Mouse (Mus musculus): ENCODE measurements at regions not wholly inside any gene's neighbourhood (a gene's known extent, or its start where the extent isn't known, plus 50 kb on each side); places are given as distances from the start of the nearest gene placed in this dataset.

GRCm38 (mm10) chr1:41551271-41551670, 745.9 kb downstream of the Tmem182 start:
- ATAC-seq (ENCODE audit: insufficient read depth, low FRiP score, low TSS enrichment) (no peak), DNase-seq (ENCODE audit: low spot score) (no peak)
- no peaks in the 10 kb centered on the region for H3K36me3 ChIP-seq (ENCODE audit: control insufficient read depth, insufficient read depth, low read length)
- H3K27ac ChIP-seq (ENCODE audit: low read depth, low read length), result no peak overlapping the region
- no peak overlapping the region for H3K4me3 ChIP-seq (ENCODE audit: low read depth, low read length)
- no peaks in the 10 kb centered on the region for H3K4me1 ChIP-seq (ENCODE audit: control insufficient read depth, insufficient read depth, low read length)
- no peak overlapping the region for H3K4me2 ChIP-seq (ENCODE audit: low read depth)
- no peak overlapping the region for H3K9ac ChIP-seq (ENCODE audit: low read length)
- WGBS, result 93% methylated on average over 1 of the region's 1 CpGs
- no peaks in the 10 kb centered on the region for H3K9me3 ChIP-seq (ENCODE audit: control insufficient read depth, low read length)
- H3K27me3 ChIP-seq (ENCODE audit: control insufficient read depth, insufficient read depth, low read length), result no peaks in the 10 kb centered on the region

- ATAC-seq (ENCODE audit: insufficient read depth, low FRiP score, low TSS enrichment), result no peak
- Histone ChIP-seq H3K27ac (ENCODE audit: low read depth, low read length) (no peak overlapping the region), H3K9ac (ENCODE audit: low read length) (no peak overlapping the region), H3K4me2 (ENCODE audit: low read depth) (no peak overlapping the region), H3K27me3 (ENCODE audit: control insufficient read depth, insufficient read depth, low read length) (no peaks in the 10 kb centered on the region), H3K9me3 (ENCODE audit: control insufficient read depth, low read length) (no peaks in the 10 kb centered on the region), H3K4me1 (ENCODE audit: control insufficient read depth, insufficient read depth, low read length) (no peaks in the 10 kb centered on the region), H3K4me3 (ENCODE audit: low read depth, low read length) (no peak overlapping the region), H3K36me3 (ENCODE audit: control insufficient read depth, insufficient read depth, low read length) (no peaks in the 10 kb centered on the region)
- WGBS, result 74% methylated on average over 2 of the region's 2 CpGs
- no peak for DNase-seq (ENCODE audit: low spot score)
Observed at GRCm38 (mm10) chr1:41555607-41556006, 750.2 kb downstream of the Tmem182 start.

- DNase-seq (ENCODE audit: low spot score), result no peak
- no peaks in the 10 kb centered on the region for H3K27me3 ChIP-seq (ENCODE audit: control insufficient read depth, insufficient read depth, low read length)
- no peak for ATAC-seq (ENCODE audit: insufficient read depth, low FRiP score, low TSS enrichment)
- H3K4me3 ChIP-seq (ENCODE audit: low read depth, low read length), result no peak overlapping the region
- no peak overlapping the region for H3K27ac ChIP-seq (ENCODE audit: low read depth, low read length)
- H3K4me2 ChIP-seq (ENCODE audit: low read depth), result no peak overlapping the region
- H3K36me3 ChIP-seq (ENCODE audit: control insufficient read depth, insufficient read depth, low read length), result no peaks in the 10 kb centered on the region
- WGBS, result 86% methylated on average over 17 of the region's 17 CpGs
- no peaks in the 10 kb centered on the region for H3K9me3 ChIP-seq (ENCODE audit: control insufficient read depth, low read length)
- no peak overlapping the region for H3K9ac ChIP-seq (ENCODE audit: low read length)
- no peaks in the 10 kb centered on the region for H3K4me1 ChIP-seq (ENCODE audit: control insufficient read depth, insufficient read depth, low read length)
Observed at GRCm38 (mm10) chr1:41559101-41559665, 753.8 kb downstream of the Tmem182 start.

- H3K4me1 ChIP-seq (ENCODE audit: control insufficient read depth, insufficient read depth, low read length), result no peaks in the 10 kb centered on the region
- H3K9ac ChIP-seq (ENCODE audit: low read length), result no peak overlapping the region
- H3K9me3 ChIP-seq (ENCODE audit: control insufficient read depth, low read length), result no peaks in the 10 kb centered on the region
- DNase-seq (ENCODE audit: low spot score) (no peak), ATAC-seq (ENCODE audit: insufficient read depth, low FRiP score, low TSS enrichment) (no peak)
- no peak overlapping the region for H3K4me3 ChIP-seq (ENCODE audit: low read depth, low read length)
- H3K4me2 ChIP-seq (ENCODE audit: low read depth), result no peak overlapping the region
- 89% methylated on average over 3 of the region's 3 CpGs for WGBS
- no peaks in the 10 kb centered on the region for H3K36me3 ChIP-seq (ENCODE audit: control insufficient read depth, insufficient read depth, low read length)
- H3K27ac ChIP-seq (ENCODE audit: low read depth, low read length), result no peak overlapping the region
- H3K27me3 ChIP-seq (ENCODE audit: control insufficient read depth, insufficient read depth, low read length), result no peaks in the 10 kb centered on the region
Observed at GRCm38 (mm10) chr1:41559991-41560390, 754.6 kb downstream of the Tmem182 start.

- ATAC-seq (ENCODE audit: insufficient read depth, low FRiP score, low TSS enrichment) (no peak), DNase-seq (ENCODE audit: low spot score) (no peak)
- Histone ChIP-seq H3K27me3 (ENCODE audit: control insufficient read depth, insufficient read depth, low read length) (no peaks in the 10 kb centered on the region), H3K4me3 (ENCODE audit: low read depth, low read length) (no peak overlapping the region), H3K4me1 (ENCODE audit: control insufficient read depth, insufficient read depth, low read length) (peaks cover 3% of the 10 kb centered on the region; the same call in 1 of the 2 replicates), H3K9me3 (ENCODE audit: control insufficient read depth, low read length) (no peaks in the 10 kb centered on the region), H3K9ac (ENCODE audit: low read length) (no peak overlapping the region), H3K36me3 (ENCODE audit: control insufficient read depth, insufficient read depth, low read length) (no peaks in the 10 kb centered on the region), H3K27ac (ENCODE audit: low read depth, low read length) (no peak overlapping the region), H3K4me2 (ENCODE audit: low read depth) (no peak overlapping the region)
- WGBS, result 89% methylated on average over 5 of the region's 5 CpGs
Observed at GRCm38 (mm10) chr1:41603471-41603870, 798.1 kb downstream of the Tmem182 start.

GRCm38 (mm10) chr1:41604996-41605747, 799.8 kb downstream of the Tmem182 start:
- H3K9me3 ChIP-seq (ENCODE audit: control insufficient read depth, low read length), result no peaks in the 10 kb centered on the region
- H3K4me1 ChIP-seq (ENCODE audit: control insufficient read depth, insufficient read depth, low read length), result peaks cover 3% of the 10 kb centered on the region; the same call in 1 of the 2 replicates
- no peak overlapping the region for H3K4me3 ChIP-seq (ENCODE audit: low read depth, low read length)
- H3K27me3 ChIP-seq (ENCODE audit: control insufficient read depth, insufficient read depth, low read length), result no peaks in the 10 kb centered on the region
- no peak overlapping the region for H3K4me2 ChIP-seq (ENCODE audit: low read depth)
- ATAC-seq (ENCODE audit: insufficient read depth, low FRiP score, low TSS enrichment) (peak; percentile 46; the same call in 1 of the 2 replicates), DNase-seq (ENCODE audit: low spot score) (no peak)
- no peak overlapping the region for H3K27ac ChIP-seq (ENCODE audit: low read depth, low read length)
- H3K36me3 ChIP-seq (ENCODE audit: control insufficient read depth, insufficient read depth, low read length), result no peaks in the 10 kb centered on the region
- WGBS, result 69% methylated on average over 14 of the region's 14 CpGs
- no peak overlapping the region for H3K9ac ChIP-seq (ENCODE audit: low read length)

GRCm38 (mm10) chr1:41605748-41606131, 800.3 kb downstream of the Tmem182 start:
- H3K36me3 ChIP-seq (ENCODE audit: control insufficient read depth, insufficient read depth, low read length), result no peaks in the 10 kb centered on the region
- no peak overlapping the region for H3K9ac ChIP-seq (ENCODE audit: low read length)
- no peaks in the 10 kb centered on the region for H3K27me3 ChIP-seq (ENCODE audit: control insufficient read depth, insufficient read depth, low read length)
- H3K9me3 ChIP-seq (ENCODE audit: control insufficient read depth, low read length), result no peaks in the 10 kb centered on the region
- DNase-seq (ENCODE audit: low spot score), result peak; percentile 35
- peaks cover 3% of the 10 kb centered on the region; the same call in 1 of the 2 replicates for H3K4me1 ChIP-seq (ENCODE audit: control insufficient read depth, insufficient read depth, low read length)
- H3K27ac ChIP-seq (ENCODE audit: low read depth, low read length), result 0 out of 2 replicates have a peak overlapping the region, but pooled peaks have one; percentile 46
- H3K4me3 ChIP-seq (ENCODE audit: low read depth, low read length), result no peak overlapping the region
- H3K4me2 ChIP-seq (ENCODE audit: low read depth), result no peak overlapping the region
- ATAC-seq (ENCODE audit: insufficient read depth, low FRiP score, low TSS enrichment), result peak; percentile 60; the same call in 1 of the 2 replicates
- WGBS, result 22% methylated on average over 3 of the region's 3 CpGs

- ATAC-seq (ENCODE audit: insufficient read depth, low FRiP score, low TSS enrichment) (peak; percentile 69; the same call in 1 of the 2 replicates), DNase-seq (ENCODE audit: low spot score) (peak; percentile 48)
- no peak overlapping the region for H3K4me2 ChIP-seq (ENCODE audit: low read depth)
- H3K36me3 ChIP-seq (ENCODE audit: control insufficient read depth, insufficient read depth, low read length), result no peaks in the 10 kb centered on the region
- no peak overlapping the region for H3K9ac ChIP-seq (ENCODE audit: low read length)
- H3K27ac ChIP-seq (ENCODE audit: low read depth, low read length), result no peak overlapping the region
- H3K4me1 ChIP-seq (ENCODE audit: control insufficient read depth, insufficient read depth, low read length), result peaks cover 3% of the 10 kb centered on the region; the same call in 1 of the 2 replicates
- 37% methylated on average over 8 of the region's 8 CpGs for WGBS
- no peaks in the 10 kb centered on the region for H3K9me3 ChIP-seq (ENCODE audit: control insufficient read depth, low read length)
- no peak overlapping the region for H3K4me3 ChIP-seq (ENCODE audit: low read depth, low read length)
- no peaks in the 10 kb centered on the region for H3K27me3 ChIP-seq (ENCODE audit: control insufficient read depth, insufficient read depth, low read length)
Observed at GRCm38 (mm10) chr1:41610783-41611182, 805.4 kb downstream of the Tmem182 start.

GRCm38 (mm10) chr1:41651804-41652203, 846.4 kb downstream of the Tmem182 start:
- 50% methylated on average over 9 of the region's 9 CpGs for WGBS
- peaks cover 3% of the 10 kb centered on the region; the same call in 1 of the 2 replicates for H3K4me1 ChIP-seq (ENCODE audit: control insufficient read depth, insufficient read depth, low read length)
- DNase-seq (ENCODE audit: low spot score), result peak; percentile 37
- H3K9me3 ChIP-seq (ENCODE audit: control insufficient read depth, low read length), result no peaks in the 10 kb centered on the region
- H3K9ac ChIP-seq (ENCODE audit: low read length), result no peak overlapping the region
- no peak for ATAC-seq (ENCODE audit: insufficient read depth, low FRiP score, low TSS enrichment)
- H3K4me2 ChIP-seq (ENCODE audit: low read depth), result no peak overlapping the region
- no peak overlapping the region for H3K4me3 ChIP-seq (ENCODE audit: low read depth, low read length)
- no peaks in the 10 kb centered on the region for H3K36me3 ChIP-seq (ENCODE audit: control insufficient read depth, insufficient read depth, low read length)
- H3K27me3 ChIP-seq (ENCODE audit: control insufficient read depth, insufficient read depth, low read length), result no peaks in the 10 kb centered on the region
- H3K27ac ChIP-seq (ENCODE audit: low read depth, low read length), result no peak overlapping the region
